In the genomic region with DNA sequence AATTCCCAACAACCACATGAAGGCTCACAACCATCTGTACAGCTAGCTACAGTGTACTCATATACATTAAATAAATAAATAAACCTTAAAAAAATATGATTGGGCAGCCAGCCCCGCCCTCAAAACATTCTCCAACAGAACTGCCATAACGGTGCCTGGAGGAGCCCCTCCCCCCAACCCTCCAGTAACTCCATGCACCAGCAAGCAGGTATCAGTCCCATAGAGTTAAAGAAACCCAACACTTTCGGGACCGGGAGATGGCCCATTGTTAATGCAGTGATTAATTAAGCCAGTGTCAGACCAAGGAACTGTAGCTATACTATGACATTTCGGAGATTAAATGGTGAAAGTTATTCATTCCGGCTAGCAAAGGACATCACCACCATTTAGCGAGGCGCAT, we compare ENCODE assay signal across 1 mouse cellular context.
TF ChIP-seq lines count a peak whose summit lies in the region.

No protein-coding gene starts in this region.

TF ChIP-seq in MEL, 35 proteins besides CTCF, POLR2A, EP300 and RAD21 (continued from another document):
- TF ChIP-seq TAL1 (IDR thresholded peaks at IDR 0.05; ENCODE audit: low read length) (no peak), MAZ (IDR thresholded peaks at IDR 0.05; ENCODE audit: low read depth, low read length) (no peak), ZC3H11A (IDR thresholded peaks at IDR 0.05; ENCODE audit: low read depth, low read length) (no peak), JUND (IDR thresholded peaks at IDR 0.05; ENCODE audit: low read depth, low read length) (no peak), CHD2 (IDR thresholded peaks at IDR 0.05; ENCODE audit: low read length) (no peak), RCOR1 (IDR thresholded peaks at IDR 0.05; ENCODE audit: low read depth, low read length) (no peak)
